16 mouse cellular contexts compared by ENCODE assay signal in genomic region chr3:152442795-152443194, GRCm38 (mm10).
"Had no signal": no experiment of that assay in that cellular context is flagged by ENCODE, and none has a peak within 500 bp of the region (broad histone marks: within the 10 kb centered on the region; RNA-seq: fewer than 3 reads in every experiment).

No protein-coding gene starts in this region.

- H3K27ac ChIP-seq: kidney, embryonic 15.5 days; layer of hippocampus, adult 2 months; left cerebral cortex, adult 2 months; liver, embryonic 14.5 days; macrophage; midbrain, embryonic 12.5 days; midbrain, embryonic 15.5 days; stomach, postnatal 0 days had no signal

- H3K4me3 ChIP-seq: kidney, embryonic 15.5 days; layer of hippocampus, adult 2 months; left cerebral cortex, adult 2 months; midbrain, embryonic 12.5 days; midbrain, embryonic 15.5 days had no signal

- H3K9me3 ChIP-seq: kidney, embryonic 15.5 days; midbrain, embryonic 12.5 days; midbrain, embryonic 15.5 days had no signal

- ATAC-seq: liver, postnatal 0 days; lung, postnatal 0 days; midbrain, embryonic 15.5 days had no signal

- DNase-seq: kidney, adult 8-10 months; kidney, postnatal 10 days; layer of hippocampus, adult 9-11 months; liver, postnatal 0 days; lung, embryonic 14.5 days; right cerebral cortex, postnatal 4 days; thymus, postnatal 25 days had no signal

- H3K4me1 ChIP-seq: kidney, embryonic 15.5 days; midbrain, embryonic 12.5 days; midbrain, embryonic 15.5 days had no signal

- H3K9ac ChIP-seq: kidney, embryonic 15.5 days; liver, embryonic 14.5 days; liver, postnatal 0 days; lung, embryonic 14.5 days; midbrain, embryonic 12.5 days; midbrain, embryonic 15.5 days had no signal

- H3K27me3 ChIP-seq: kidney, embryonic 15.5 days; midbrain, embryonic 12.5 days; midbrain, embryonic 15.5 days had no signal

- H3K36me3 ChIP-seq: midbrain, embryonic 15.5 days had no signal

- H3K4me2 ChIP-seq: kidney, embryonic 15.5 days; lung, embryonic 14.5 days; midbrain, embryonic 12.5 days; midbrain, embryonic 15.5 days had no signal
